Mouse (Mus musculus): ENCODE data around the gene Smim8. TPM values are rescaled to one million over a fixed set of nuclear protein-coding genes. Genes with fewer than 3 reads are reported as not detected.

Smim8 gene
- polyA plus RNA-seq, 1 experiment: 24.1 TPM

DNA sequence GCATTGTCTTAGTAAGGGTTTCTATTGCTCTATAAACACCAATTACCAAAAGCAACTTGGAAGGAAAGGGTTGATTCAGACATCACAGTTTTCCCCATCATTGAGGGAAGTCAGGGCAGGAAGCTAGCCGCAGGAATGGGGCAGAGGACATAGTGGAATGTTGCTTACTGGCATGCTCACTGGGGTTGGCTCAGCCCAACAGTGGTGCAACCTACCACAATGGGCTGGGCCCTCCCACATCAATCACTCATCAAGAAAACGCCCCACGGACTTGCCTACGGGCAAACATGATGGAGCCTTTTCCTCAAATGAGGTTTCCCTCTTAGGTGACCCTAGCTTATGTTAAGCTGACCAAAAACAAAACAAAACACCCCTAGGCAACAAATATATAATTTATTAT, 55.0 kb downstream of the Smim8 start:
- TF ChIP-seq POLR2A (IDR thresholded peaks at IDR 0.05; ENCODE audit: low read depth, low read length) (no peak), CTCF (IDR thresholded peaks at IDR 0.05; ENCODE audit: borderline replicate concordance, insufficient read depth, low read length) (no peak)
- no peak overlapping the region for H3K27ac ChIP-seq (ENCODE audit: insufficient read depth, low read length)
- H3K4me1 ChIP-seq (ENCODE audit: control insufficient read depth, insufficient read depth, low read length): no peaks in the 10 kb centered on the region

DNA sequence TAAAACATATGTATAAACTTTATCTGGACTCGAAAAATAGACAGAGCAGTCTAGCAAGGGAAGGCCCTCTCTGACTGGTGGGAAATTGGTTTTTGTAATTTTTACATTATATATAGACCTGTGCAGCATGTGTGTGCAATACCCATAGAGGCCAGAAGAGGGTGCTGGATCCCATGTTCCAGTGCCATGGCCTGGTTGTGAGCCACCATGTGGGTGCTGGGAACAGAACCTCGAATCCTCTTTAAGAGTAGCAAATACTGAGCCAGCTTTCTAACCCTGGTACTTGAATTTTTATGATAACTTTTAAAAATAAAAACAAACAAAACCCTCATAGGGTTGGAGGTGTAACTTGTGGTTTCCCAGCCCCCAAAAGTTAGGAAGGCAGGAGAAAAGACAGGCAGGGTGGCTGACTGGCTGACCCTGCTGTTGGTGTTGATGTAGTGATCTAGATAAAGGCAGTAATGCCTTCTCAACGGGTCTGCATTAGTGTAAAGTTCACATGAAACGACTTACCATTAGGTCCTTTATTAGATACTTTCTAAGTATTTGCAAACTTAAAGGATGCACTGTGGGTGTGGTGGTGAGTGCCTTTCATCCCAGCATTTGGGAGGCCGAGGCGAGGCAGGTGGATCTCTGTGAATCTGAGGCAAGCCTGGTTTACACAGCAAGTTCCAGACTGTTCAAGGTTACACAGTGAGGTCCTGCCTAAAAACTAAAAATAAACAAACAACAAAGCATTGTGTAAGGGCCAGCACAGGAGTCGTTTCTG, 57.9 kb downstream of the Smim8 start:
- TF ChIP-seq POLR2A (IDR thresholded peaks at IDR 0.05; ENCODE audit: low read depth, low read length) (no peak), CTCF (IDR thresholded peaks at IDR 0.05; ENCODE audit: borderline replicate concordance, insufficient read depth, low read length) (no peak)
- Histone ChIP-seq H3K27ac (ENCODE audit: insufficient read depth, low read length) (no peak overlapping the region), H3K4me1 (ENCODE audit: control insufficient read depth, insufficient read depth, low read length) (no peaks in the 10 kb centered on the region), H3K4me3 (ENCODE audit: insufficient read depth, low read length) (no peak overlapping the region)

More for the DNA sequence above, 55.0 kb downstream of the Smim8 start:
- no peak overlapping the region for H3K4me3 ChIP-seq (ENCODE audit: insufficient read depth, low read length)

DNA sequence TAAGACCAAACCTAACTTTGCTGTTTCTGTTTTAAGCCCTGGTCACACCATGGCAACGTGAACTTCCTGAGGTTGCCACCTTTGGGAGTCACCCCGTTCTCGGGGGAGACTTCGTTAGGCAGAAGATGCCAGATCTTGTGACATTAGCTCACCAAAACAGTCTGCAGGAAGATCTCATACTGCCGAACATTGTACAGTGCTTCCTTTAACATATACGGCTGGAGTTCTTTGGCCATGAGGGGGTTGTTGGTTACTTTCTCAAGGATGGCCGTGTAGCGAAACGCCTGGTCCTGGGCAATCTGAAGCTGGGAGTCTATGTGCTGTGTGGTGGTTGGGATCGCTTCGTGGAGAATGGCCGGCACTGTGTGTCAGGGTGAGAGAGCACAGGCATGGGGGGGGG, 58.8 kb downstream of the Smim8 start:
- Histone ChIP-seq H3K4me1 (ENCODE audit: control insufficient read depth, insufficient read depth, low read length) (no peaks in the 10 kb centered on the region), H3K27ac (ENCODE audit: insufficient read depth, low read length) (no peak overlapping the region), H3K4me3 (ENCODE audit: insufficient read depth, low read length) (no peak overlapping the region)
- no peak for TF ChIP-seq CTCF (IDR thresholded peaks at IDR 0.05; ENCODE audit: borderline replicate concordance, insufficient read depth, low read length)
- no peak for TF ChIP-seq POLR2A (IDR thresholded peaks at IDR 0.05; ENCODE audit: low read depth, low read length)

Other genes with a start within 250 kb of the Smim8 start
- 72.1 and 87.2 TPM in 2 replicates for gene Akirin2, start 227.5 kb downstream of the Smim8 start, polyA plus RNA-seq (2011; ENCODE audit: insufficient read length, low read depth, missing spikeins)
- gene Orc3, start 163.5 kb downstream of the Smim8 start, polyA plus RNA-seq (2011; ENCODE audit: insufficient read length, low read depth, missing spikeins): 72.4 and 76.4 TPM in 2 replicates
- gene Rars2, start 163.5 kb downstream of the Smim8 start, polyA plus RNA-seq (2011; ENCODE audit: insufficient read length, low read depth, missing spikeins): 26.9 and 34.3 TPM in 2 replicates
- 36.6 and 41.4 TPM in 2 replicates for gene Slc35a1, start 91.0 kb downstream of the Smim8 start, polyA plus RNA-seq (2011; ENCODE audit: insufficient read length, low read depth, missing spikeins)
- not detected in 2 replicates for gene Cfap206, start 48.2 kb downstream of the Smim8 start, polyA plus RNA-seq (2011; ENCODE audit: insufficient read length, low read depth, missing spikeins)
- not detected in 2 replicates for gene Gm136, start 22.2 kb downstream of the Smim8 start, polyA plus RNA-seq (2011; ENCODE audit: insufficient read length, low read depth, missing spikeins)
- gene Zfp292, start 104.5 kb upstream of the Smim8 start, polyA plus RNA-seq (2011; ENCODE audit: insufficient read length, low read depth, missing spikeins): 16.6 and 21.7 TPM in 2 replicates
- gene Cga, start 115.4 kb upstream of the Smim8 start, polyA plus RNA-seq (2011; ENCODE audit: insufficient read length, low read depth, missing spikeins): not detected in 2 replicates

All from embryonic fibroblast, embryonic 13.5 days (primary cell).